Mouse (Mus musculus) forebrain, postnatal 0 days (tissue): ENCODE data around the gene Mcl1. TPM values are rescaled to one million over a fixed set of nuclear protein-coding genes. Genes with fewer than 3 reads are reported as not detected.
"Not testable (repeated sequence)": the region's sequence is repeated elsewhere in the genome, so short reads cannot be mapped to it uniquely, and the experiment has no call there.

Experiments
- ATAC-seq: fragments of 200-750 bp; cut with Nextera tagmentation; 2 replicates; pipeline ENCODE4 v1.8.0; 2017; ENCODE audit warnings: mild to moderate bottlenecking, moderate library complexity
- DNase-seq: peaks from one replicate; pipeline ENCODE4 v3.0.0-alpha.2; 2015
- H3K27ac ChIP-seq: fragments of 300-500 bp; sonication (generic); 2 replicates; pipeline ENCODE4 v1.5.1; 2014; ENCODE audit warnings: low read depth, mild to moderate bottlenecking, antibody characterized with exemption, low read length, moderate library complexity, mixed read lengths
- H3K27me3 ChIP-seq: fragments of 300-500 bp; sonication (generic); 2 replicates; pipeline ENCODE4 v1.6.1; 2014; ENCODE audit warnings: mild to moderate bottlenecking, low read length, mixed read lengths; ENCODE audit not compliant: insufficient read depth
- H3K36me3 ChIP-seq: fragments of 300-500 bp; sonication (generic); 2 replicates; pipeline ENCODE4 v1.6.1; 2014; ENCODE audit warnings: mild to moderate bottlenecking, moderate library complexity; ENCODE audit not compliant: insufficient read depth
- H3K4me1 ChIP-seq: fragments of 300-500 bp; sonication (generic); 2 replicates; pipeline ENCODE4 v1.6.1; 2014; ENCODE audit warnings: antibody characterized with exemption; ENCODE audit not compliant: insufficient read depth
- H3K4me2 ChIP-seq: fragments of 300-500 bp; sonication (generic); 2 replicates; pipeline ENCODE4 v1.6.1; 2014; ENCODE audit warnings: low read depth, mild to moderate bottlenecking, moderate library complexity
- H3K4me3 ChIP-seq: fragments of 300-500 bp; sonication (generic); 2 replicates; pipeline ENCODE4 v1.5.1; 2014; ENCODE audit warnings: low read depth, low read length, mixed read lengths
- H3K9ac ChIP-seq: fragments of 300-500 bp; sonication (generic); 2 replicates; pipeline ENCODE4 v1.6.1; 2014; ENCODE audit warnings: mild to moderate bottlenecking
- H3K9me3 ChIP-seq: fragments of 300-500 bp; sonication (generic); 2 replicates; pipeline ENCODE4 v1.6.1; 2016; ENCODE audit warnings: low read length
- CTCF ChIP-seq: sonication (generic); IDR thresholded peaks from 2 replicates; pipeline ENCODE4 v1.5.1; 2016; ENCODE audit warnings: antibody characterized with exemption, control low read depth, low read depth
- WGBS: fragments of 180-500 bp; shearing (Covaris S2); extraction: QIAGEN DNeasy Blood & Tissue Kit; methylation state at CpG from one replicate; pipeline ENCODE4 v1.1.7; 2014; 5-methylcytosine and 5-hydroxymethylcytosine counted together
- polyA plus RNA-seq: library from polyadenylated mRNA; unstranded; fragments of >200 nt; fragmentation: Nextera tagmentation; extraction: Ambion mirVana; gene quantifications from 2 replicates; pipeline ENCODE4 v1.2.1, GENCODE M21; 2015
- total RNA-seq: library from RNA; depleted of rRNA; stranded (reverse); fragments of >200 nt; gene quantifications from 2 replicates; pipeline ENCODE4 v1.2.3, GENCODE M21; 2014

The Mcl1 gene
- total and polyA plus RNA-seq, 2 experiments from 2014 or later: 46.6 to 137 TPM

GRCm38 (mm10) chr3:95669309-95669665 lies 10.7 kb downstream of the Mcl1 start:
- no peak overlapping the region for H3K4me3 ChIP-seq
- no peaks in the 10 kb centered on the region for H3K9me3 ChIP-seq
- H3K27me3 ChIP-seq: no peaks in the 10 kb centered on the region
- 94% methylated on average over 3 of the region's 3 CpGs for WGBS
- no peak overlapping the region for H3K4me2 ChIP-seq
- no peak for DNase-seq
- no peaks in the 10 kb centered on the region for H3K4me1 ChIP-seq
- H3K27ac ChIP-seq: 0 out of 2 replicates have a peak overlapping the region, but pooled peaks have one; percentile 9
- H3K36me3 ChIP-seq: peaks cover 24% of the 10 kb centered on the region
- no peak overlapping the region for H3K9ac ChIP-seq
- no peak for TF ChIP-seq CTCF
- ATAC-seq: no peak

- H3K4me1 ChIP-seq, DNase-seq, ATAC-seq, H3K4me2 ChIP-seq, H3K9ac ChIP-seq, H3K27ac ChIP-seq, H3K4me3 ChIP-seq, H3K9me3 ChIP-seq, H3K27me3 ChIP-seq: not testable (repeated sequence)
- peaks cover 18% of the 10 kb centered on the region; the same call in 1 of the 2 replicates for H3K36me3 ChIP-seq
- 97% methylated on average over 3 of the region's 3 CpGs for WGBS
- peak; percentile 28; the same call in 1 of the 2 replicates for TF ChIP-seq CTCF
Observed at GRCm38 (mm10) chr3:95670419-95670818, 11.8 kb downstream of the Mcl1 start.

GRCm38 (mm10) chr3:95671201-95671600 lies 12.6 kb downstream of the Mcl1 start:
- Histone ChIP-seq H3K27me3 (no peaks in the 10 kb centered on the region), H3K4me1 (no peaks in the 10 kb centered on the region), H3K9ac (no peak overlapping the region), H3K4me2 (no peak overlapping the region), H3K4me3 (no peak overlapping the region), H3K27ac (no peak overlapping the region), H3K9me3 (no peaks in the 10 kb centered on the region), H3K36me3 (peaks cover 16% of the 10 kb centered on the region; the same call in 1 of the 2 replicates)
- WGBS: 92% methylated on average over 5 of the region's 5 CpGs
- no peak for TF ChIP-seq CTCF
- ATAC-seq (no peak), DNase-seq (no peak)

GRCm38 (mm10) chr3:95672461-95672860 lies 13.9 kb downstream of the Mcl1 start:
- TF ChIP-seq CTCF: no peak
- WGBS: 51% methylated on average over 3 of the region's 3 CpGs
- H3K27me3 ChIP-seq: no peaks in the 10 kb centered on the region

GRCm38 (mm10) chr3:95672861-95673706 lies 14.5 kb downstream of the Mcl1 start:
- DNase-seq (no peak), ATAC-seq (no peak)
- Histone ChIP-seq H3K9me3 (no peaks in the 10 kb centered on the region), H3K27me3 (no peaks in the 10 kb centered on the region), H3K36me3 (peaks cover 16% of the 10 kb centered on the region; the same call in 1 of the 2 replicates), H3K9ac (no peak overlapping the region), H3K27ac (no peak overlapping the region), H3K4me2 (no peak overlapping the region), H3K4me1 (no peaks in the 10 kb centered on the region), H3K4me3 (no peak overlapping the region)
- TF ChIP-seq CTCF: no peak
- 55% methylated on average over 10 of the region's 10 CpGs for WGBS

More at GRCm38 (mm10) chr3:95672461-95672860, 13.9 kb downstream of the Mcl1 start:
- Histone ChIP-seq H3K36me3 (peaks cover 16% of the 10 kb centered on the region; the same call in 1 of the 2 replicates), H3K9me3 (no peaks in the 10 kb centered on the region), H3K4me2 (no peak overlapping the region), H3K27ac (no peak overlapping the region), H3K4me3 (no peak overlapping the region), H3K4me1 (no peaks in the 10 kb centered on the region), H3K9ac (no peak overlapping the region)
- ATAC-seq (no peak), DNase-seq (no peak)

GRCm38 (mm10) chr3:95673707-95674211 lies 15.2 kb downstream of the Mcl1 start:
- ATAC-seq: no peak
- Histone ChIP-seq H3K27me3 (no peaks in the 10 kb centered on the region), H3K4me3 (no peak overlapping the region), H3K4me1 (no peaks in the 10 kb centered on the region), H3K36me3 (peaks cover 16% of the 10 kb centered on the region; the same call in 1 of the 2 replicates), H3K9me3 (no peaks in the 10 kb centered on the region), H3K9ac (no peak overlapping the region), H3K27ac (peak overlapping the region; percentile 54; the same call in 1 of the 2 replicates), H3K4me2 (no peak overlapping the region)
- whole genome bisulfite sequencing: 36% methylated on average over 11 of the region's 11 CpGs
- no peak for TF ChIP-seq CTCF
- DNase-seq: no peak

GRCm38 (mm10) chr3:95674236-95674635 lies 15.6 kb downstream of the Mcl1 start:
- no peak for TF ChIP-seq CTCF
- ATAC-seq: no peak
- Histone ChIP-seq H3K9ac (no peak overlapping the region), H3K9me3 (no peaks in the 10 kb centered on the region), H3K4me3 (no peak overlapping the region), H3K4me2 (no peak overlapping the region), H3K27ac (peak overlapping the region; percentile 54; the same call in 1 of the 2 replicates), H3K27me3 (no peaks in the 10 kb centered on the region), H3K36me3 (peaks cover 16% of the 10 kb centered on the region; the same call in 1 of the 2 replicates), H3K4me1 (no peaks in the 10 kb centered on the region)
- 45% methylated on average over 2 of the region's 2 CpGs for WGBS
- no peak for DNase-seq
